Mouse (Mus musculus) thymus, adult 2 months (tissue): ENCODE measurements at regions not wholly inside any gene's neighbourhood (a gene's known extent, or its start where the extent isn't known, plus 50 kb on each side); places are given as distances from the start of the nearest gene placed in this dataset.

ENCODE experiments used
- CTCF ChIP-seq: fragments of 200-500 bp; IDR thresholded peaks from 2 replicates; pipeline ENCODE4 v1.5.1; 2012; ENCODE audit warnings: mild to moderate bottlenecking, control low read depth, low read length, moderate library complexity, borderline replicate concordance; ENCODE audit not compliant: control insufficient read depth, poor library complexity, insufficient read depth; ENCODE audit errors: extremely low read depth
- POLR2A ChIP-seq: fragments of 200-500 bp; IDR thresholded peaks from 2 replicates; pipeline ENCODE4 v1.6.1; 2012; ENCODE audit warnings: mild to moderate bottlenecking, low read length, control low read depth, moderate library complexity; ENCODE audit not compliant: control insufficient read depth, poor library complexity, insufficient read depth; ENCODE audit errors: extremely low read depth

GRCm38 (mm10) chr6:100159246-100159645 lies 128.0 kb downstream of the Rybp start:
- TF ChIP-seq CTCF (no peak), POLR2A (no peak)
